Mouse (Mus musculus) forebrain, embryonic 11.5 days (tissue): Measurements from ENCODE around the gene Col25a1. TPM values are rescaled to one million over a fixed set of nuclear protein-coding genes. Genes with fewer than 3 reads are reported as not detected.

Experiments
- ATAC-seq: fragments of 200-750 bp; cut with Nextera tagmentation; replicated peaks from 2 replicates; pipeline ENCODE4 v1.8.0; 2017; ENCODE audit warnings: moderate TSS enrichment; ENCODE audit not compliant: low FRiP score
- DNase-seq: peaks from one replicate; pipeline ENCODE4 v3.0.0-alpha.2; 2017; ENCODE audit warnings: low spot score
- H3K27ac ChIP-seq: fragments of 300-500 bp; sonication (generic); 2 replicates; pipeline ENCODE4 v1.5.1; 2014; ENCODE audit warnings: low read depth, low read length
- H3K27me3 ChIP-seq: fragments of 300-500 bp; sonication (generic); 2 replicates; pipeline ENCODE4 v1.6.1; 2014; ENCODE audit warnings: mild to moderate bottlenecking, low read length, mixed read lengths; ENCODE audit not compliant: control insufficient read depth, insufficient read depth
- H3K36me3 ChIP-seq: fragments of 300-500 bp; sonication (generic); 2 replicates; pipeline ENCODE4 v1.6.1; 2014; ENCODE audit warnings: mild to moderate bottlenecking, low read length, moderate library complexity, mixed read lengths; ENCODE audit not compliant: control insufficient read depth, insufficient read depth
- H3K4me1 ChIP-seq: fragments of 300-500 bp; sonication (generic); replicated peaks from 2 replicates; pipeline ENCODE4 v1.6.1; 2014; ENCODE audit warnings: low read length, mixed read lengths; ENCODE audit not compliant: control insufficient read depth, insufficient read depth
- H3K4me2 ChIP-seq: fragments of 300-500 bp; sonication (generic); 2 replicates; pipeline ENCODE4 v1.6.1; 2014; ENCODE audit warnings: low read depth, mild to moderate bottlenecking, low read length, moderate library complexity, mixed read lengths; ENCODE audit not compliant: severe bottlenecking
- H3K4me3 ChIP-seq: fragments of 300-500 bp; sonication (generic); 2 replicates; pipeline ENCODE4 v1.5.1; 2014; ENCODE audit warnings: low read depth, low read length
- H3K9ac ChIP-seq: fragments of 300-500 bp; sonication (generic); 2 replicates; pipeline ENCODE4 v1.6.1; 2014; ENCODE audit warnings: low read length
- H3K9me3 ChIP-seq: fragments of 300-500 bp; sonication (generic); 2 replicates; pipeline ENCODE4 v1.6.1; 2016; ENCODE audit warnings: low read length, mixed read lengths; ENCODE audit not compliant: control insufficient read depth
- WGBS: fragments of 180-500 bp; shearing (Covaris S2); extraction: QIAGEN DNeasy Blood & Tissue Kit; methylation state at CpG from one replicate; pipeline ENCODE4 v1.1.7; 2014; 5-methylcytosine and 5-hydroxymethylcytosine counted together
- polyA plus RNA-seq: library from polyadenylated mRNA; unstranded; fragments of >200 nt; fragmentation: Nextera tagmentation; extraction: Ambion mirVana; gene quantifications from 2 replicates; pipeline ENCODE4 v1.2.1, GENCODE M21; 2014

The Col25a1 gene
- polyA plus RNA-seq, 1 experiment from 2014 or later, result 2.4 TPM

DNA sequence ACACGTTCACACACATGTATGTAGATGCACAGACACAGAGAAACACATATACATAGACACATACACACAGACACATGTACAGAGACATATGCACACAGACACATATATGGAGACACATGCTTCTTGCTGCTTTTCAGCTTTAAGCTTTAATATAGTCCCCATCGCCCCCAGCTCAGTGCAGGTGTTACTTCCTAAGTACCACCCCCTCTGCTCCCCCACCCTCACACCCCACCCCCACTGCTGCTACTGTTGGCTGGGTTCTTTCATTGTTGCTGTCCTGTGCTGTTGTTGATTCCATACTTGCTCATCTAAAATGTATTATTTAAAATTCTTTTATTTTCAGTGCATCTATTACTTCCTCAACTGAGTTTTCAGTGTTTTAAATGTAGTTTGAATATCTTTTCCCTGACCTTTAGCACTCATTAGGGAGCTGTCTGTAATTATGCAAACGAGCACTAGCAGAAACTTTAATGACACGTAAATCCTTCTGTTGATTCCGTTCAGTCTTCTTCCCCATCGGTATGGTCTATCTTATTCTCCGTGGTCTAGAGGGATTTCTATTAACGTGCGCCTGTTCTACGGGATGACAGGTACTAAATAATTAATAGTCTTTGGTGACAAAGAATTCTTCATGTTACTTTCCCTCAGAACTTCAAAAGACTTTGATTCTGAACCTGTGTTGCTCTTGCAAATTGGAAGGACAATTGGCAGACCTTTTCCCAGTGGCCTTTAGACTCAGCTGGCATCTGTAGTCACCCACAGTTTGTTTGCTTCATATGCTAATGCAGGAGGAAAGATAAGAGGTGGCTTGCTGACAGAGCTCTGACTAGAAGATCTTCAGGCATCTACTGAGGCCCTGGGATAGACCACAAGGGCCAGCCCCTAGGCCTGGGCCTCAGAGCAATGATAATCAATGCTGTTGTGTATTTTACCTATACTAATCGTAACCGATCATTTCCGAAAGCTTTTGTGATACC, 196.0 kb downstream of the Col25a1 start:
- no peak overlapping the region for H3K27ac ChIP-seq
- H3K9me3 ChIP-seq, result no peaks in the 10 kb centered on the region
- H3K4me1 ChIP-seq, result no peaks in the 10 kb centered on the region
- 63% methylated on average over 13 of the region's 13 CpGs for WGBS
- no peak overlapping the region for H3K4me3 ChIP-seq
- H3K4me2 ChIP-seq, result no peak overlapping the region
- H3K27me3 ChIP-seq, result no peaks in the 10 kb centered on the region
- H3K36me3 ChIP-seq, result no peaks in the 10 kb centered on the region
- no peak overlapping the region for H3K9ac ChIP-seq
- no peak for DNase-seq
- ATAC-seq, result no peak

DNA sequence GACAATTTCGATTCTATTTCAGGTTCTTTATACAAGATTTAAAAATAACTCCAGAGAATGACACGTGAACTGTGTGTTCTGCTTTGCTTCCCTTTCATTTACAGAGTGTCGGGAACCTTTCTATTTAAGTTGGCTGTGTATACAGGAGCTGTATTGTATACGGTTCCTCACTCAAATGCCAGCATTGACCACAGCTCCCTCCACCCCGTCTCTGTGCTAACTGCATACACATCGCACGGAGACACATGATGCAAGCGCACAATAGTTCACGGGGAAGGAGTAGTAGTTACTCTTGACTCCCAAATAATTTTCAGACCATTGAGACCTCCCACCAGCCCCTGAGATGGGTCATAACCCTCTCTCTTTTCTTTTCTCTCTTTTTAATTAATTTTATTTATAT, 197.6 kb downstream of the Col25a1 start:
- Histone ChIP-seq H3K27me3 (no peaks in the 10 kb centered on the region), H3K9ac (no peak overlapping the region), H3K4me2 (no peak overlapping the region), H3K27ac (no peak overlapping the region), H3K36me3 (no peaks in the 10 kb centered on the region), H3K4me3 (no peak overlapping the region), H3K9me3 (no peaks in the 10 kb centered on the region), H3K4me1 (no peaks in the 10 kb centered on the region)
- DNase-seq, result no peak
- WGBS, result 94% methylated on average over 9 of the region's 9 CpGs
- no peak for ATAC-seq

DNA sequence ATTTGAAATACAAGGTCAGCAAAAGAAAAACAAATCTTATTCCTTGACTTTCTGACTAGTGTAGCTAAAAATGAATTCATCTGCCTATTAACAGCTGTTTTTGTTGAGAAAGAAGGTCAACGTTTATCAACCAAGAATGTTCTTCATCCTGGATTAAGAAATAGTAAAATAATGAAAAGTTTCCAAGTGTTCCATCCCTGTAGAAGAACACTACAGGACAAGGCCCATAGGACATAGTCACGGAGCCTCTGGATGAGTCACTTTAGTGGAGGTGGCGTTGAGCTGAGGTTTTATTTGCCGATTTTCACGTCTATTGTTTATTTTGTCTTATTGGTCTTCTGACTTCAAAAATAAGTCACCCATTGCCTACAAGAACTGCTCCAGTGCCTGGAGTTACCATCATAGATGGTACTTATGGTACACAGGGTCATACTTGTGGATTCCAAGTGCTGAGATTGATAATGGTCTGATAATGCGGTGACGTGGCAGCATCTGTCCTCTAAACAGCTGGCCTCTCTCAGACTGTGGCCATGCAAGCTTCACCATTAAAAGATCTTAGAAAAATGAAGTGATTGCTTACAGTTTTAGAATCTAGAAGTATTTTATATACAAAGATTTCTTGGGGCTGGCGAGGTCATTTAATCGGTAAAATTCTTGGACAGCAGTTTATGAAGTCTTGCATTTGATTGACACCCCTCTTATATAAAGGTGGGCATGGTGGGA, 198.7 kb downstream of the Col25a1 start:
- Histone ChIP-seq H3K9ac (no peak overlapping the region), H3K4me3 (no peak overlapping the region), H3K4me1 (no peaks in the 10 kb centered on the region), H3K9me3 (no peaks in the 10 kb centered on the region), H3K27me3 (no peaks in the 10 kb centered on the region), H3K36me3 (no peaks in the 10 kb centered on the region), H3K4me2 (no peak overlapping the region), H3K27ac (no peak overlapping the region)
- no peak for DNase-seq
- WGBS, result 95% methylated on average over 9 of the region's 9 CpGs
- no peak for ATAC-seq

DNA sequence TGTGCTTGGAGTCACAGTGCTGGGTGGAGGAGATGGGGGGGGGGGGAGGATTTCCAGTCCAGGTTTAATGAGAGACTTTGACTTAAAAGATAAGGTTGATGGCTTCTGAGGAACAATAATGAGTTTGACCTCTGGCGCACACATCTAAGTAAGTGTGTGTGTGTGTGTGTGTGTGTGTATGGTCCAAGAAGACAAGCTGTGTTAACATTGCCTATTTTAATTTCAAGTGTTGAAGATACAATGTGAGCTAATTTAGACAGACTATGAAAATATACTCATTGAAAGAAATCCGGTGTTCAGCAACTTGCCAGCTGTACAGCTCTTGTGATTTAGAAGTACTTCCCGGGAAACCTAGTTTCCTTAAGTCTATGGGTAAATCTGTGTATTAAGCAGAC, 199.3 kb downstream of the Col25a1 start:
- Histone ChIP-seq H3K9me3 (no peaks in the 10 kb centered on the region), H3K9ac (no peak overlapping the region), H3K4me2 (no peak overlapping the region), H3K4me1 (no peaks in the 10 kb centered on the region), H3K27me3 (no peaks in the 10 kb centered on the region), H3K36me3 (no peaks in the 10 kb centered on the region), H3K4me3 (no peak overlapping the region), H3K27ac (no peak overlapping the region)
- 86% methylated on average over 3 of the region's 3 CpGs for WGBS
- DNase-seq (no peak), ATAC-seq (no peak)

GRCm38 (mm10) chr3:130332347-130332913, 201.1 kb downstream of the Col25a1 start:
- Histone ChIP-seq H3K9me3 (no peaks in the 10 kb centered on the region), H3K4me1 (no peaks in the 10 kb centered on the region), H3K4me2 (no peak overlapping the region), H3K27me3 (no peaks in the 10 kb centered on the region), H3K4me3 (no peak overlapping the region), H3K36me3 (no peaks in the 10 kb centered on the region), H3K9ac (no peak overlapping the region), H3K27ac (no peak overlapping the region)
- no peak for ATAC-seq
- no peak for DNase-seq
- 69% methylated on average over 3 of the region's 3 CpGs for WGBS

DNA sequence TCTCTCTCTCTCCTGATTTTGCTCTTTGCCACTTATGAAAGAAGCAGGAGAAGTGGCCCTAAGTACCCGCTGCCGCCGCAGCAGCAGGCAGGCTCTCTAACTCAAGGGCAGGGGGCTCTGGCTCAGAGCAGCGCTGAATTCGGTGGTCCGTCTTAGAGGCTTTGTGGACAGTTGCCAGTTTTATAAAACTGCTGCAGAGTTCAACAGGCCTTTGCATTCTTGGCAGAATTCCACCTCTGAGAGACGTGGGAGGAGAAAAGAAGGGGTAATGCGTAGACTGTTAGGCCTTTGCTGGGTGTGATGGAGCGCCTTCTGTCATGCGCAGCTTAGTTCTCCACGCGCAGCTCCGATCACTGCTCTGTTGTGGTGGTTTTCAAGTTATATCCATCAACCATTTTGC, 206.6 kb downstream of the Col25a1 start:
- WGBS, result 62% methylated on average over 13 of the region's 13 CpGs
- Histone ChIP-seq H3K27me3 (no peaks in the 10 kb centered on the region), H3K4me2 (no peak overlapping the region), H3K4me3 (no peak overlapping the region), H3K9me3 (no peaks in the 10 kb centered on the region), H3K36me3 (no peaks in the 10 kb centered on the region), H3K4me1 (no peaks in the 10 kb centered on the region), H3K9ac (no peak overlapping the region), H3K27ac (no peak overlapping the region)
- DNase-seq, result peak; percentile 58
- ATAC-seq, result peak; percentile 61; the same call in 1 of the 2 replicates

GRCm38 (mm10) chr3:130338371-130338770, 207.1 kb downstream of the Col25a1 start:
- Histone ChIP-seq H3K36me3 (no peaks in the 10 kb centered on the region), H3K9me3 (no peaks in the 10 kb centered on the region), H3K4me1 (no peaks in the 10 kb centered on the region), H3K4me2 (no peak overlapping the region), H3K4me3 (no peak overlapping the region), H3K27me3 (no peaks in the 10 kb centered on the region), H3K27ac (no peak overlapping the region), H3K9ac (no peak overlapping the region)
- no peak for DNase-seq
- no peak for ATAC-seq
- 84% methylated on average over 3 of the region's 3 CpGs for WGBS

GRCm38 (mm10) chr3:130350161-130350560, 218.9 kb downstream of the Col25a1 start:
- no peak for ATAC-seq
- Histone ChIP-seq H3K4me3 (no peak overlapping the region), H3K9ac (no peak overlapping the region), H3K9me3 (no peaks in the 10 kb centered on the region), H3K4me1 (no peaks in the 10 kb centered on the region), H3K27ac (no peak overlapping the region), H3K27me3 (no peaks in the 10 kb centered on the region), H3K4me2 (no peak overlapping the region), H3K36me3 (no peaks in the 10 kb centered on the region)
- no peak for DNase-seq
- WGBS, result 66% methylated on average over 6 of the region's 6 CpGs
